Mouse (Mus musculus): Measurements from ENCODE around the gene Scg3. TPM values are rescaled to one million over a fixed set of nuclear protein-coding genes. Genes with fewer than 3 reads are reported as not detected.

The Scg3 gene
- total RNA-seq, 1 experiment from 2014 or later: not detected

Other genes with a start within 250 kb of the Scg3 start
- 52.9 and 59.2 TPM in 2 replicates for gene Leo1, start 242.5 kb downstream of the Scg3 start, total RNA-seq (2017)
- gene Tmod3, start 124.4 kb downstream of the Scg3 start, total RNA-seq (2017): 73.1 and 81.4 TPM in 2 replicates
- gene Tmod2, start 72.7 kb downstream of the Scg3 start, total RNA-seq (2017): not detected in 2 replicates
- gene Lysmd2, start 58.3 kb downstream of the Scg3 start, total RNA-seq (2017): 2.4 and 3.1 TPM in 2 replicates
- gene Bmp5, start 91.3 kb upstream of the Scg3 start, total RNA-seq (2017): not detected in 2 replicates

Data from common myeloid progenitor, adult 5-6 weeks (primary cell).